Mouse (Mus musculus) cerebellum, adult 9-10 months (tissue): Measurements from ENCODE around the gene Elmo1.

ENCODE experiments used
- DNase-seq: peaks from one replicate; pipeline ENCODE4 v3.0.0; 2022

The Elmo1 gene

GRCm38 (mm10) chr13:20213861-20214260 lies 123.5 kb downstream of the Elmo1 start:
- DNase-seq = no peak

- DNase-seq = no peak
Observed at GRCm38 (mm10) chr13:20217453-20218090, 127.2 kb downstream of the Elmo1 start.

GRCm38 (mm10) chr13:20218126-20218525 lies 127.7 kb downstream of the Elmo1 start:
- no peak for DNase-seq

- DNase-seq = no peak
Observed at GRCm38 (mm10) chr13:20220414-20220813, 130.0 kb downstream of the Elmo1 start.

- peak; percentile 17 for DNase-seq
Observed at GRCm38 (mm10) chr13:20227923-20228705, 137.7 kb downstream of the Elmo1 start.

GRCm38 (mm10) chr13:20231837-20232728 lies 141.7 kb downstream of the Elmo1 start:
- DNase-seq = no peak

- DNase-seq = no peak
Observed at GRCm38 (mm10) chr13:20233707-20234106, 143.3 kb downstream of the Elmo1 start.

GRCm38 (mm10) chr13:20237615-20238014 lies 147.2 kb downstream of the Elmo1 start:
- DNase-seq = no peak

- DNase-seq = no peak
Observed at GRCm38 (mm10) chr13:20238146-20238545, 147.8 kb downstream of the Elmo1 start.

GRCm38 (mm10) chr13:20238743-20239142 lies 148.3 kb downstream of the Elmo1 start:
- no peak for DNase-seq

GRCm38 (mm10) chr13:20250069-20250668 lies 159.8 kb downstream of the Elmo1 start:
- no peak for DNase-seq

GRCm38 (mm10) chr13:20254911-20255310 lies 164.5 kb downstream of the Elmo1 start:
- no peak for DNase-seq

- no peak for DNase-seq
Observed at GRCm38 (mm10) chr13:20255380-20255779, 165.0 kb downstream of the Elmo1 start.

GRCm38 (mm10) chr13:20256613-20257012 lies 166.2 kb downstream of the Elmo1 start:
- no peak for DNase-seq

GRCm38 (mm10) chr13:20257562-20258525 lies 167.4 kb downstream of the Elmo1 start:
- DNase-seq = no peak

- no peak for DNase-seq
Observed at GRCm38 (mm10) chr13:20263173-20263572, 172.8 kb downstream of the Elmo1 start.

- no peak for DNase-seq
Observed at GRCm38 (mm10) chr13:20270148-20270547, 179.8 kb downstream of the Elmo1 start.

GRCm38 (mm10) chr13:20271799-20272198 lies 181.4 kb downstream of the Elmo1 start:
- no peak for DNase-seq

- no peak for DNase-seq
Observed at GRCm38 (mm10) chr13:20272562-20272961, 182.2 kb downstream of the Elmo1 start.

GRCm38 (mm10) chr13:20279889-20280288 lies 189.5 kb downstream of the Elmo1 start:
- DNase-seq = no peak

- no peak for DNase-seq
Observed at GRCm38 (mm10) chr13:20283891-20284290, 193.5 kb downstream of the Elmo1 start.

GRCm38 (mm10) chr13:20286680-20287079 lies 196.3 kb downstream of the Elmo1 start:
- DNase-seq = no peak
